Mouse (Mus musculus) G1E (cell line): ENCODE data around the gene Dapk1. TPM values are rescaled to one million over a fixed set of nuclear protein-coding genes. Genes with fewer than 3 reads are reported as not detected.

Experiments
- ATAC-seq: 2 replicates; pipeline ENCODE4 v1.8.0; 2016; ENCODE audit warnings: mild to moderate bottlenecking; ENCODE audit not compliant: insufficient number of reproducible peaks, poor library complexity, low FRiP score, severe bottlenecking; ENCODE audit errors: extremely low read depth
- DNase-seq: peaks from one replicate; pipeline ENCODE4 v3.0.0; 2012; ENCODE audit warnings: low spot score
- H3K27me3 ChIP-seq: 2 replicates; pipeline ENCODE4 v1.6.1; 2012; ENCODE audit warnings: mild to moderate bottlenecking, low read length, inconsistent platforms; ENCODE audit not compliant: insufficient read depth
- H3K36me3 ChIP-seq: replicated peaks from 2 replicates; pipeline ENCODE3; 2012; ENCODE audit warnings: mild to moderate bottlenecking, inconsistent platforms
- H3K4me1 ChIP-seq: 2 replicates; pipeline ENCODE4 v1.6.1; 2012; ENCODE audit warnings: low read depth, low read length, inconsistent platforms, mixed read lengths; ENCODE audit not compliant: insufficient read depth
- H3K4me3 ChIP-seq: 2 replicates; pipeline ENCODE4 v1.5.1; 2012; ENCODE audit warnings: low read depth, mild to moderate bottlenecking, inconsistent platforms, low read length, moderate library complexity, mixed read lengths
- H3K9me3 ChIP-seq: replicated peaks from 2 replicates; pipeline ENCODE4 v1.6.1; 2012; ENCODE audit warnings: inconsistent platforms
- CTCF ChIP-seq: IDR thresholded peaks from 2 replicates; pipeline ENCODE4 v1.5.1; 2012; ENCODE audit warnings: low read depth, low read length, inconsistent platforms, mixed read lengths
- GATA1 ChIP-seq: IDR thresholded peaks from 2 replicates; pipeline ENCODE4 v1.6.1; 2012; ENCODE audit warnings: borderline replicate concordance, low read length, inconsistent platforms, mixed read lengths
- GATA2 ChIP-seq: IDR thresholded peaks from 2 replicates; pipeline ENCODE4 v1.6.1; 2012; ENCODE audit warnings: low read depth, low read length, inconsistent platforms, borderline replicate concordance
- POLR2AphosphoS5 ChIP-seq: IDR thresholded peaks from 2 replicates; pipeline ENCODE4 v1.6.1; 2012; ENCODE audit warnings: low read depth, low read length, inconsistent platforms; ENCODE audit not compliant: insufficient replicate concordance
- TAL1 ChIP-seq: conservative IDR thresholded peaks from 2 replicates; pipeline ENCODE4 v1.6.1; 2012; ENCODE audit warnings: low read depth, low read length, inconsistent platforms, mixed read lengths
- polyA plus RNA-seq: library from polyadenylated mRNA; stranded (reverse); fragments of >175 nt; gene quantifications from 2 replicates; pipeline ENCODE4 v1.2.3, GENCODE M21; 2012
- total RNA-seq, 2 experiments: library from RNA; stranded (forward) in 1 of 2; stranded (reverse) in 1 of 2; fragments of 200-1000 nt in 1 of 2; fragments of >200 nt in 1 of 2; fragmentation: Nextera tagmentation in 1 of 2; gene quantifications; 2 replicates each; pipeline ENCODE4 v1.2.3; 2014 to 2017

Dapk1 gene
- total and polyA plus RNA-seq, 3 experiments: 0.05 TPM; not detected in 2

- ATAC-seq: no peak
- Histone ChIP-seq H3K36me3 (no peaks in the 10 kb centered on the region), H3K4me1 (no peaks in the 10 kb centered on the region), H3K27me3 (no peaks in the 10 kb centered on the region), H3K9me3 (peaks cover 21% of the 10 kb centered on the region), H3K4me3 (no peak overlapping the region)
- no peak for DNase-seq
- TF ChIP-seq GATA1: no peak
- no peak for TF ChIP-seq TAL1
- TF ChIP-seq CTCF: no peak
- no peak for TF ChIP-seq POLR2AphosphoS5
- no peak for TF ChIP-seq GATA2
Measured at GRCm38 (mm10) chr13:60812768-60813167, 211.0 kb downstream of the Dapk1 start.

Other genes starting within 250 kb of the Dapk1 start
- not detected in 2 replicates for gene BC051665, start 184.4 kb downstream of the Dapk1 start, total RNA-seq (2014; fragmentation: Nextera tagmentation)
- gene BC051665, start 184.4 kb downstream of the Dapk1 start, total RNA-seq (2017): not detected in 2 replicates
- gene BC051665, start 184.4 kb downstream of the Dapk1 start, polyA plus RNA-seq: not detected in 2 replicates
- not detected in 2 replicates for gene Ctsll3, start 200.9 kb downstream of the Dapk1 start, total RNA-seq (2014; fragmentation: Nextera tagmentation)
- gene Ctsll3, start 200.9 kb downstream of the Dapk1 start, total RNA-seq (2017): not detected in 2 replicates
- not detected in 2 replicates for gene Ctsll3, start 200.9 kb downstream of the Dapk1 start, polyA plus RNA-seq